Mouse (Mus musculus) CH12.LX (cell line): ENCODE measurements around the gene Scarb2.

Experiments
- CTCF ChIP-seq, 2 experiments: IDR thresholded peaks in 1 of 2; conservative IDR thresholded peaks in 1 of 2; 2 replicates each; pipeline ENCODE4 v1.5.1; 2011 to 2012; ENCODE audit warnings: low read depth in 2 of 2, low read length in 2 of 2, improper control_type of control experiment in 1 of 2, inconsistent platforms in 1 of 2, mild to moderate bottlenecking in 1 of 2, moderate library complexity in 1 of 2
- EP300 ChIP-seq: IDR thresholded peaks from 2 replicates; pipeline ENCODE4 v1.6.1; 2011; ENCODE audit warnings: low read length, improper control_type of control experiment
- ETS1 ChIP-seq: conservative IDR thresholded peaks from 2 replicates; pipeline ENCODE4 v1.6.1; 2012; ENCODE audit warnings: low read depth, mild to moderate bottlenecking, inconsistent platforms, low read length, improper control_type of control experiment, moderate library complexity
- GABPA ChIP-seq: IDR thresholded peaks from 2 replicates; pipeline ENCODE4 v1.6.1; 2012; ENCODE audit warnings: low read depth, low read length, improper control_type of control experiment, inconsistent platforms; ENCODE audit not compliant: insufficient replicate concordance
- MAFK ChIP-seq: IDR thresholded peaks from 2 replicates; pipeline ENCODE4 v1.6.1; 2011; ENCODE audit warnings: low read length, improper control_type of control experiment; ENCODE audit not compliant: insufficient replicate concordance
- NRF1 ChIP-seq: IDR thresholded peaks from 2 replicates; pipeline ENCODE4 v1.6.1; 2014; ENCODE audit warnings: low read depth, mild to moderate bottlenecking, inconsistent platforms, low read length, improper control_type of control experiment, moderate library complexity
- POLR2A ChIP-seq: IDR thresholded peaks from 2 replicates; pipeline ENCODE4 v1.6.1; 2011; ENCODE audit warnings: low read depth, mild to moderate bottlenecking, improper control_type of control experiment, low read length
- POLR2AphosphoS2 ChIP-seq: IDR thresholded peaks from 2 replicates; pipeline ENCODE4 v1.6.1; 2011; ENCODE audit warnings: low read depth, low read length, improper control_type of control experiment
- TCF12 ChIP-seq: IDR thresholded peaks from 2 replicates; pipeline ENCODE4 v1.6.1; 2014; ENCODE audit warnings: low read depth, mild to moderate bottlenecking, inconsistent platforms, low read length, improper control_type of control experiment
- UBTF ChIP-seq: IDR thresholded peaks from 2 replicates; pipeline ENCODE4 v1.6.1; 2012; ENCODE audit warnings: low read depth, mild to moderate bottlenecking, inconsistent platforms, low read length, improper control_type of control experiment, moderate library complexity
- USF1 ChIP-seq: IDR thresholded peaks from 2 replicates; pipeline ENCODE4 v1.6.1; 2014; ENCODE audit warnings: low read depth, mild to moderate bottlenecking, inconsistent platforms, low read length, improper control_type of control experiment
- ZC3H11A ChIP-seq: IDR thresholded peaks from 2 replicates; pipeline ENCODE4 v1.6.1; 2012; ENCODE audit warnings: low read depth, mild to moderate bottlenecking, inconsistent platforms, low read length, improper control_type of control experiment

GRCm38 (mm10) chr5:92554443-92554842 lies 47.8 kb upstream of the Scarb2 start:
- TF ChIP-seq ETS1 (no peak), POLR2AphosphoS2 (no peak), TCF12 (no peak), POLR2A (no peak), CTCF (conservative IDR thresholded peaks at IDR 0.05 in 1 of 2, IDR thresholded peaks at IDR 0.05 in 1 of 2; ENCODE audit: low read depth in 2 of 2, low read length in 2 of 2) (no peak), ZC3H11A (no peak), USF1 (no peak), EP300 (no peak), MAFK (no peak), NRF1 (no peak), UBTF (no peak), GABPA (no peak)
